In genomic region chr11:49977963-49978568, GRCm38 (mm10) we compare ENCODE assay signal across 18 mouse cellular contexts. TPM values are rescaled to one million over a fixed set of nuclear protein-coding genes. Genes with fewer than 3 reads are reported as not detected.
DNase-seq lines count a peak whose midpoint lies in the region; TF ChIP-seq lines count a peak whose summit lies in the region.
"Had no signal": no experiment of that assay in that cellular context is flagged by ENCODE, and none has a peak within 500 bp of the region (broad histone marks: within the 10 kb centered on the region; RNA-seq: fewer than 3 reads in every experiment).

No protein-coding gene starts in this region.

- peaks cover 17% of the 10 kb centered on the region for H3K4me1 ChIP-seq in spleen, adult 2 months (ENCODE audit: control insufficient read depth, insufficient read depth, insufficient read length)
- peaks cover 4% of the 10 kb centered on the region; the same call in 1 of the 2 replicates for H3K4me1 ChIP-seq in small intestine, adult 2 months (ENCODE audit: control insufficient read depth, insufficient read depth, insufficient read length, low read length)
- H3K4me1 ChIP-seq: hindbrain, embryonic 12.5 days; intestine, embryonic 15.5 days had no signal

- no peak for DNase-seq in spleen, adult 2 months (ENCODE audit: low read depth in 1 of 2, low spot score in 2 of 2)
- no peak for DNase-seq in spleen, adult 18-20 months
- DNase-seq in induced T-regulatory cell, adult 2 months (ENCODE audit: low read depth): peak; percentile 75
- DNase-seq in ovary, postnatal 10 days (ENCODE audit: low spot score): no peak
- no peak for DNase-seq in lung, postnatal 14 days
- no peak for DNase-seq in ovary, postnatal 14 days (ENCODE audit: low spot score)
- DNase-seq: adrenal gland, postnatal 10 days; cerebellum, adult 18-20 months; cerebellum, adult 9-11 months; gastrocnemius, postnatal 36 days; heart, adult 11 months; heart, postnatal 10 days; heart, postnatal 4 days had no signal

- no peak for TF ChIP-seq POLR2A in spleen, adult 2 months (IDR thresholded peaks at IDR 0.05; ENCODE audit: low read depth, low read length)
- TF ChIP-seq POLR2A in small intestine, adult 2 months (IDR thresholded peaks at IDR 0.05; ENCODE audit: low read depth, low read length): no peak

- no peaks in the 10 kb centered on the region for H3K36me3 ChIP-seq in spleen, adult 2 months (ENCODE audit: control insufficient read depth, insufficient read depth, low read length)
- H3K36me3 ChIP-seq in small intestine, adult 2 months (ENCODE audit: control insufficient read depth, insufficient read depth, low read length): no peaks in the 10 kb centered on the region
- H3K36me3 ChIP-seq: embryonic facial prominence, embryonic 10.5 days; hindbrain, embryonic 12.5 days; intestine, embryonic 15.5 days had no signal

- 42% methylated on average over 10 of the region's 10 CpGs for WGBS in spleen, adult 2 months
- WGBS in small intestine, adult 2 months: 73% methylated on average over 10 of the region's 10 CpGs

- no peak for TF ChIP-seq CTCF in spleen, adult 2 months (IDR thresholded peaks at IDR 0.05; ENCODE audit: extremely low read depth, insufficient read depth, insufficient read length, insufficient replicate concordance)
- TF ChIP-seq CTCF in small intestine, adult 2 months (IDR thresholded peaks at IDR 0.05; ENCODE audit: extremely low read depth, insufficient read length, insufficient replicate concordance, low read depth, low read length): no peak

- H3K27ac ChIP-seq in spleen, adult 2 months (ENCODE audit: insufficient read depth, low read length): peak overlapping the region; percentile 26; the same call in 1 of the 2 replicates
- H3K27ac ChIP-seq in small intestine, adult 2 months (ENCODE audit: insufficient read depth, low read depth, low read length): peak overlapping the region; percentile 42; the same call in 1 of the 2 replicates
- H3K27ac ChIP-seq: embryonic facial prominence, embryonic 10.5 days; hindbrain, embryonic 12.5 days; intestine, embryonic 15.5 days had no signal

- H3K27me3 ChIP-seq in spleen, adult 2 months (ENCODE audit: control insufficient read depth, insufficient read depth, low read length): no peaks in the 10 kb centered on the region
- no peaks in the 10 kb centered on the region for H3K27me3 ChIP-seq in small intestine, adult 2 months (ENCODE audit: control insufficient read depth, insufficient read depth, low read length)
- H3K27me3 ChIP-seq: hindbrain, embryonic 12.5 days; intestine, embryonic 15.5 days had no signal

- no peak overlapping the region for H3K4me3 ChIP-seq in spleen, adult 2 months (ENCODE audit: extremely low read depth, insufficient read depth, insufficient read length)
- peak overlapping the region; percentile 10; the same call in 1 of the 2 replicates for H3K4me3 ChIP-seq in small intestine, adult 2 months (ENCODE audit: low read depth, low read length)
- H3K4me3 ChIP-seq: embryonic facial prominence, embryonic 10.5 days; hindbrain, embryonic 12.5 days; intestine, embryonic 15.5 days had no signal

RNA-seq across cellular contexts. Expression of gene Rnf130, which starts 47.1 kb away (rescaled TPM):
- polyA plus RNA-seq in spleen, adult 2 months (2012; rRNA removed): 52.5 and 70.3 TPM in 2 replicates
- polyA plus RNA-seq in small intestine, adult 2 months (2012; rRNA removed): 23.9 and 29.8 TPM in 2 replicates
- polyA plus RNA-seq: C2C12 had no signal
